Mouse (Mus musculus) Patski (cell line): ENCODE measurements around the gene Ttc22. TPM values are rescaled to one million over a fixed set of nuclear protein-coding genes. Genes with fewer than 3 reads are reported as not detected.

Source experiments
- ATAC-seq: fragments of 100-300 bp; one replicate; pipeline ENCODE4 v1.8.0; 2021
- CTCF ChIA-PET: fragments of 350-600 bp; sonication (Branson Sonifier 250); formaldehyde crosslinking; loops from one replicate; lab custom pipeline; 2022; ENCODE audit warnings: inconsistent platforms; lab: Charles Lee
- POLR2A ChIA-PET: fragments of 350-600 bp; sonication (Branson Sonifier 250); formaldehyde crosslinking; loops from one replicate; lab custom pipeline; 2022; ENCODE audit warnings: antibody characterized with exemption, inconsistent platforms; lab: Charles Lee
- DNase-seq: peaks from one replicate; pipeline ENCODE4 v3.0.0-alpha.2; 2011; ENCODE audit warnings: low read depth, low spot score
- H3K27me3 ChIP-seq: fragments of 371-371 bp; one replicate; pipeline ENCODE4 v1.5.1; 2021
- CTCF ChIP-seq: fragments of 100-300 bp; IDR thresholded peaks from one replicate; pipeline ENCODE4 v1.5.1; 2021
- in situ Hi-C: fragments of 300-500 bp; cut with MboI; formaldehyde crosslinking; loops from 3 replicates; pipeline ENCODE4 v1.11.1; 2018; ENCODE audit warnings: low pct_unique_long_range_greater_than_20kb, mixed read lengths
- polyA plus RNA-seq: library from polyadenylated mRNA; unstranded; gene quantifications from one replicate; pipeline ENCODE4 v1.2.3, GENCODE M21; 2021

Ttc22 gene
- polyA plus RNA-seq, 1 experiment from 2014 or later: 0.72 TPM

DNA sequence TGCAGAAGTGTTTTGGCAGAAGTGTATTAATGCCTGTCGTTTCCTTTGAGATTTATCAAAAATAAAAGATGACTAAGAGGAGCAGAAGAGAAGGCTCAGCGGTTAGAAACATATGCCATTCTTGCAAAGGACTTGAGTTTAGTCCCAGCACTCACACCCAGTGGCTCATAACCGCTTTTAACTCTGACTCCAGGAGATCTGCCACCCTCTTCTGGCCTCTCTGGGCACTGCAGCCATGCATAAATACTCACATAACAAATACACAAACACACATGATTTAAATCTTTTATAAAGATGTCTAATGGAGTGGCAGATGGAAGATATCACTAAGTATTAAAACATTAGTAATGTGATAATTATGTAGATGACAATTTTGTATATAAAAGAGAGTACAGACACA lies 26.0 kb upstream of the Ttc22 start:
- DNase-seq (no peak), ATAC-seq (no peak)
- in situ Hi-C loops: no loop called here
- POLR2A ChIA-PET: no interaction called here
- CTCF ChIA-PET: no interaction called here
- peak; percentile 49 for TF ChIP-seq CTCF
- no peaks in the 10 kb centered on the region for H3K27me3 ChIP-seq

GRCm38 (mm10) chr4:106597055-106597454 lies 25.2 kb upstream of the Ttc22 start:
- in situ Hi-C loops: no loop called here
- DNase-seq: no peak
- H3K27me3 ChIP-seq: no peaks in the 10 kb centered on the region
- ATAC-seq: no peak
- POLR2A ChIA-PET: no interaction called here
- TF ChIP-seq CTCF: no peak
- CTCF ChIA-PET: no interaction called here

DNA sequence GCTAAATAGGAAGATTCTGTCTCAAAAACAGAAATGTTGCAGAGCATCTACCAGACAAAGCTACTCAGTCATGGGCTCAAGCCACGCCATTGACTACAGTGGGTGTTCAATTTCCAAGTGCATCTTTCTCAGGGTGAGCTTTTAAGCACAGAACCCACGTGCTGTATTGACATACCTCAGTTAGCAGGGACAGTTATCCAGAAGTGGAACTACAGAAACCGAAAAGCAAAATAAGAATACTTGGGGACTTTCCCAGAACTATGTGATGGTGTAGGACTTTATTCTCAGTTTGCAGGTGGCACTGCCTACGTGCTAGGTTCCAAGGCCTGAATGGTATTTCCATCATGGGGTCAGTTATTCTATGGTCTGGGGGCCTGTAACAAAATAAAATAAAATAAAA lies 24.5 kb upstream of the Ttc22 start:
- ATAC-seq (no peak), DNase-seq (no peak)
- POLR2A ChIA-PET: no interaction called here
- H3K27me3 ChIP-seq: no peaks in the 10 kb centered on the region
- no peak for TF ChIP-seq CTCF
- CTCF ChIA-PET: no interaction called here
- in situ Hi-C loops: no loop called here

- POLR2A ChIA-PET: no interaction called here
- in situ Hi-C loops: no loop called here
- ATAC-seq (no peak), DNase-seq (no peak)
- no peak for TF ChIP-seq CTCF
- CTCF ChIA-PET: interaction anchor here (2.8 kb wide), 1 partner anchor 15 kb away, joined by 8 read pairs; no protein-coding TSS in a partner anchor
- H3K27me3 ChIP-seq: no peaks in the 10 kb centered on the region
Observed at GRCm38 (mm10) chr4:106599415-106599814, 22.8 kb upstream of the Ttc22 start.

DNA sequence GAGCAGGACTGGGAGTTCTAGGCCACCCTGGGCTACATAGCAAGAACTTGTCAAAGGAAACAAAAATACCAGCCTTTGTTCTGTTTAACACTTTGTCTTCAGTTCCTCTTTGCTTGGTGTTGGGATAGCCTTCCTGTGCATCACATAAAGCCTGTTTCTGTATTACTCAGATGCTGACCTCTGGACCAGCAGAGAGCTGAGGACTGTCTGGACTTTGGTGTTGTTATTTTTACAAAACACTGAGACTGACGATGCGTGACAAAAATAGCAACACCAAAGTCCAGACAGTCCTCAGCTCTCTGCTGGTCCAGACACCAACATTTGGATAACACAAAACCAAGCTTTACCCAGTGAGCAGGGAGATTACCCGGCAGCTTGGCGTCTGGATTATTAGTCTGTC lies 21.5 kb upstream of the Ttc22 start:
- POLR2A ChIA-PET: no interaction called here

GRCm38 (mm10) chr4:106606639-106607554 lies 15.3 kb upstream of the Ttc22 start:
- ChIA-PET POLR2A (no interaction called here), CTCF (no interaction called here)
- in situ Hi-C loops: no loop called here
- H3K27me3 ChIP-seq: no peaks in the 10 kb centered on the region
- TF ChIP-seq CTCF: no peak
- DNase-seq (no peak), ATAC-seq (no peak)

More for the DNA sequence above, 21.5 kb upstream of the Ttc22 start:
- CTCF ChIA-PET: interaction anchor here (2.8 kb wide), 1 partner anchor 13 kb away, joined by 8 read pairs; no protein-coding TSS in a partner anchor
- no peaks in the 10 kb centered on the region for H3K27me3 ChIP-seq
- no peak for ATAC-seq
- TF ChIP-seq CTCF: no peak
- DNase-seq: no peak
- in situ Hi-C loops: no loop called here

DNA sequence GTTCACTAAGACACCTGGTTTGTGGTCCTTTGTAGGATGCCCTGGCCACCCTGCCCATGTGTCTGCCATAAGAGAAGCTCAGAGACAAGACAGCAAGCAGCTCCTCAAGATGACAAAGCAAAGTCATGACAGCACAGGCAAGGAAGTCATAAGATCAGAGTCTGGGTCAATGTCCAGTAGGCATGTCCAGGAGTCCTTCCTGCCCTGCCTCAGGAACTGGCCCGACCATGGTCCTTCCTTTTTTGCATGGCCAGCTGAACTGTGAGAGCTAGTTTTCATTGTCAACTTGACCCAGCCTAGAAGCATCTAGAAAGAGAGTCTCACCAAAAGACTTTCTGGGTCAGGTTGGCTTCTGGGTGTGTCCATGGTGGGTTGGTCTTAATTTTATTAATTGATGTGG lies 14.3 kb upstream of the Ttc22 start:
- TF ChIP-seq CTCF: no peak
- in situ Hi-C loops: no loop called here

GRCm38 (mm10) chr4:106613105-106613504 lies 9.1 kb upstream of the Ttc22 start:
- DNase-seq (no peak), ATAC-seq (no peak)
- POLR2A ChIA-PET: no interaction called here
- in situ Hi-C loops: loop anchor here (10.0 kb wide), 1 partner anchor 92 kb away; no protein-coding TSS in a partner anchor
- TF ChIP-seq CTCF: no peak
- no peaks in the 10 kb centered on the region for H3K27me3 ChIP-seq
- CTCF ChIA-PET: interaction anchor here (3.5 kb wide), 1 partner anchor 93 kb away, joined by 33 read pairs; no protein-coding TSS in a partner anchor

More for the DNA sequence above, 14.3 kb upstream of the Ttc22 start:
- no peak for DNase-seq
- CTCF ChIA-PET: no interaction called here
- ATAC-seq: no peak
- POLR2A ChIA-PET: interaction anchor here (0.6 kb wide), 1 partner anchor 346 kb away, joined by 3 read pairs; no protein-coding TSS in a partner anchor
- H3K27me3 ChIP-seq: no peaks in the 10 kb centered on the region

DNA sequence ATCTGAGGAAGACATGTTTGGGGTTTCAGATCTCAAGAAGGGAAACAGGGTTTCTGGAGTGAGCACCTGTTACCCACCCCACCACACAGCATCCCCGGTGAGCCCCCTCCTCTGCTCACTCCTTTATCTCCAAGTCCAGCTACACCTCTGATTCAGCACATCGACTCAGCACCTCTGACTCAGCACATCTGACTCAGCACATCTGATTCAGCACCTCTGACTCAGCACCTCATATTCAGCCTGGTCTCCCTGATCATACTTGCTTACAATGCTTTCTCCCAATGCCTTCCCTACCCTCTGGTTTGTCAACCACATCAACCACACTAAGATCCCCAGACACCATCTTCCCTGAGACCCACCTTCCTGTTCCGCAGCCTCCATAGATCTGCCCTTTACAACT lies 8.7 kb upstream of the Ttc22 start:
- no peak for ATAC-seq
- no peak for DNase-seq
- ChIA-PET POLR2A (no interaction called here), CTCF (interaction anchor here (0.8 to 3.5 kb wide), 13 partner anchors 9 to 100 kb away, joined by 3 to 33 read pairs (median 6); partner anchors contain the start of gene Ttc22)
- in situ Hi-C loops: loop anchor here (10.0 kb wide), 1 partner anchor 91 kb away; no protein-coding TSS in a partner anchor
- TF ChIP-seq CTCF: no peak
- H3K27me3 ChIP-seq: no peaks in the 10 kb centered on the region

DNA sequence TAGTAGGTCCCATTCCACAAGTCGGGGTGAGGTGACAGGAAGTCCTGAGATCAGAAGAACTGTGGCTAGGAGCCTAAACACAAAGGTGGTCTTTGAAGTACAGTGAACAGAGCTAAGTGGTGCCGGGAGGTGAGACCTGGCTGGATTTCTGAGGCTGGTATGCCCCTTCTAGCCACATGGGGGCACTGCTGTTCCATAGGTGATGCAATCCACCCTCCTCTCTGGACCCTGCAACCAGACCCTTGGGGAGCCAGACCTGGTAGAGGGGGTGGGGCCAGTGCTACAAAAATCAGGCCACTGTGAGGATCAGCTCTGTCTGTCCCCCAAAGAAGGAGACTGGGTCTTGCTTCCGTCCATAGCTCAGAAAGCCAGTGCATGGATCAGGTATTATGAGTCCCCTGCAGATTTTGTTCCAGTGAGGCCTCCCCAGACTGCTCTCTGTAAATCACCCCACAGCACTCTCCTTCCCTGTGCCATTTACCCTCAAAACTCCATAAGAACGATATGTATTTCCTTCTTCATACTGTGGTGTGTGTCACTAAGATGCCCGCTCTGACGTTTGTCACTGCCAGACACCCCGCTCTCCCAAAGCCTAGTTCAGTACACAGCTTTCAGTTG lies 7.9 kb upstream of the Ttc22 start:
- in situ Hi-C loops: loop anchor here (10.0 kb wide), 1 partner anchor 91 kb away; no protein-coding TSS in a partner anchor
- TF ChIP-seq CTCF: no peak
- ATAC-seq (no peak), DNase-seq (no peak)
- ChIA-PET POLR2A (interaction anchor here (1.0 to 1.5 kb wide), 2 partner anchors 94 to 96 kb away, joined by 4 to 5 read pairs; no protein-coding TSS in a partner anchor), CTCF (interaction anchor here (0.6 to 3.5 kb wide), 15 partner anchors 9 to 100 kb away, joined by 3 to 33 read pairs (median 5); partner anchors contain the start of gene Ttc22)
- no peaks in the 10 kb centered on the region for H3K27me3 ChIP-seq
